Mouse (Mus musculus) splenic B cell, adult 2 months (primary cell): Measurements from ENCODE around the gene Cd47.
"Not testable (repeated sequence)": the region's sequence is repeated elsewhere in the genome, so short reads cannot be mapped to it uniquely, and the experiment has no call there.

Source experiments
- DNase-seq: peaks from one replicate; pipeline ENCODE4 v3.0.0-alpha.2; 2011; ENCODE audit warnings: low read depth, low spot score
- H3K27me3 ChIP-seq: 2 replicates; pipeline ENCODE4 v1.6.1; 2012; ENCODE audit warnings: mild to moderate bottlenecking, low read length, moderate library complexity, mixed read lengths; ENCODE audit not compliant: control insufficient read depth, poor library complexity, insufficient read depth, severe bottlenecking
- H3K36me3 ChIP-seq: 2 replicates; pipeline ENCODE4 v1.6.1; 2012; ENCODE audit warnings: mild to moderate bottlenecking, low read length, moderate library complexity, mixed read lengths; ENCODE audit not compliant: control insufficient read depth, poor library complexity, insufficient read depth, severe bottlenecking

Cd47 gene

DNA sequence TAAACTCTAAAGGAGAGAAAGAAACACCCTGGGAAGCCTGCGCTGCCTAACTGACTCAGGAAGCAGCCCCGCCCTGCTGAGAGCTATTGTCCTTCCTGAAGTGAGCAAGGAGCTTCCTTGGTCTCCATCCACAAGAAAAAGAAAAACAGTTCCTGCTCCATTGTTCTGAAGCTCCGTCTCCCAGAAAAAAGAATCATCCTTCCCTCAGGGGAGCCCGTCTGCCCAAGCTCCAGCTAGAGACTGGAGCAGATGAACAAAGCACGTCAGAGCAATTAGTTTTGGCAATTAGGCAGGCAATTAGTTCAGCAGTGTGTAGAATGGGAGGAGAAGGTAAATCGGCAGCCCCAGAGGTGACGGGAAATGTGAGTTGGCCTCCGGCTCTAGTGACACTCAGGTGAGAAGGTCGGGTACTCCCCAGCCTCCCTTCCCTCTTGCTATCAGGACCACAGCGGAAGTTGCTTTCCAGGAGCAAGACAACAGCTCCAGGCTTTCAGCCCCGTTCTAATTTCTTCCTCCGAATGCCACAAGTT, 3.7 kb downstream of the Cd47 start:
- Histone ChIP-seq H3K27me3 (no peaks in the 10 kb centered on the region), H3K36me3 (no peaks in the 10 kb centered on the region)
- no peak for DNase-seq

DNA sequence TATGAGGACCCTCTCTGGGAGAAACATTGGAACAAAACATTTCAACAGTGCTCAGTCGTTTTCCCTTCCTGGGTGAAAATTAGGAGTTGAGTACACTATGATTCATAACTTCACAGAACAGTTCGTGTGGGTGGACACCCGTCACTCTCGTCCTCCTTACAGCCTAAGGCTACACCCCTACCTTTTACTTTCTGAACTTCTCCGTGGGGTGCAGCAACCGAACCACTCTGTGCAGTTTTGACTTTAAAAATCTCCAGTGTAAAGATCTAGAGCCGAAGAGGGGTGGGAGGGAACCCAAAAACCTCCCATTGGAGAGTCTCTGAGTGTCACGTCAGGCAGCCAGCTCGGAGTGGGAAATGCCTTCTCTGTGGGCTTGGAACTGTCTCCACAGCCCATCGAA, 6.6 kb downstream of the Cd47 start:
- no peak for DNase-seq
- no peaks in the 10 kb centered on the region for H3K36me3 ChIP-seq
- H3K27me3 ChIP-seq, result no peaks in the 10 kb centered on the region

DNA sequence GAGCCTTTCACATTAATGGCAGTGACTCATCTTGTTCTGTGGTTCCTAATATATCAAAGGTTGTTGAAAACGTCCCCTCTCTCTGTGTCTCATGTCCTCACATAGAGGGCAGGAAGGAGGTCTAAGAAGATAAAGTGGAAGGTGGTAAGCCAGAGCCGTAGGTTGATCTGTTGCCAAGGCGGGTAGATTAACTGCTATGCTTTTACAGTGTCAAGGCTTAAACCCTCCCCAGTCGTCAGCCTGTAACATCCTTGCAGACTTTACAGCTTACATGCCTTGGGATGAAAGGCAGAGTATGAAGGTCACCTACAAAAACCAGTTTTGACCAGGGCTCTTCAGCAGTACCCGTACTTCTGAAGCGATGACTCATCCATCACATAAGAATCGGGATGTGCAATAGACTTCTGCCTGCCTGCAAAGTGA, 7.1 kb downstream of the Cd47 start:
- Histone ChIP-seq H3K36me3 (no peaks in the 10 kb centered on the region), H3K27me3 (no peaks in the 10 kb centered on the region)
- no peak for DNase-seq

DNA sequence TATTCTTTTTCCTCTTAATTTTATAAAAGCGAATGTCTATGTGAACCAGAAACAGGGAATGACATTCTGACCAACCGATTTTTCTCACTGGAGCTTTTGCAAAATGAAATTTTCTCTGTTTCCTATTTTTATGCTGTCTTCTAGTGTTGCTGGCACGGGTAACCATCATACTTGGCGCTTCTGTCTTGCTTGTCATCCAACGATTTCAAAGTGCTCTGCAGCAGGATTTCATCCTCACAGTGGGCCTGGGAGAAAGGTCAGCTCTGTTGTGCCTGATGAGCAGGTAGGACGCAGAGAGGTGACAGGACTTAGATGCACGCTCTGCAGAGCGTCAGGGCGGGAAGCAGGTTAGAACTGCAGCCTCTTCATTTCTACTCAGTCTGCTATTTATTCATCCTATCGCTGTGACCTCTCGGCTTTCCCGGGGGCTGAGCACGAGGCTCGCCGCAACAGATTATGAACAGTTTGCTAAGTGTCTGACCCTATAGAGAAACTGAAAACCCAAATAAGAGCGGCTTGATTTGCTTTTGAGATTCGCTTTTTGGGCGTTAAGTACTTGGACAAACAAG, 7.6 kb downstream of the Cd47 start:
- no peaks in the 10 kb centered on the region for H3K36me3 ChIP-seq
- H3K27me3 ChIP-seq, result no peaks in the 10 kb centered on the region
- no peak for DNase-seq

DNA sequence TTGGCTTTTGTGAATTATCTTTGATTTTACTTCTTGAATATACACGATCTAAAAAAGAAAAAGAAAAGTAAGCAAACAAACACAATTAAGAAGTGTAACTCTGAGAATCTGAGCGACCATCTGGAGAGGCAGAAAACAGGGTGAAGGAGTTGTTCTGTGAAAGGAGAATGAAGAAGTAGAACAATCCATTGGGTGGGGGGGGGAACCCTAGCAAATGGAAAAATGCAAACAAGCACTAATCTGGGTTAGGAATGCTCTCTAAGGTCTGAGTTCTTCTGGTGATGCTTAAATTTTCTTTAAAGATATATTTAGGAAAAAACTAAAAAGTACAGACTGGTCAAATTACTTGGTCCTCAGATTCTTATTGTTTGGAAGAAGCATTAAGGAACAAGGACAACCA, 11.6 kb downstream of the Cd47 start:
- DNase-seq, result no peak
- Histone ChIP-seq H3K36me3 (no peaks in the 10 kb centered on the region), H3K27me3 (no peaks in the 10 kb centered on the region)

DNA sequence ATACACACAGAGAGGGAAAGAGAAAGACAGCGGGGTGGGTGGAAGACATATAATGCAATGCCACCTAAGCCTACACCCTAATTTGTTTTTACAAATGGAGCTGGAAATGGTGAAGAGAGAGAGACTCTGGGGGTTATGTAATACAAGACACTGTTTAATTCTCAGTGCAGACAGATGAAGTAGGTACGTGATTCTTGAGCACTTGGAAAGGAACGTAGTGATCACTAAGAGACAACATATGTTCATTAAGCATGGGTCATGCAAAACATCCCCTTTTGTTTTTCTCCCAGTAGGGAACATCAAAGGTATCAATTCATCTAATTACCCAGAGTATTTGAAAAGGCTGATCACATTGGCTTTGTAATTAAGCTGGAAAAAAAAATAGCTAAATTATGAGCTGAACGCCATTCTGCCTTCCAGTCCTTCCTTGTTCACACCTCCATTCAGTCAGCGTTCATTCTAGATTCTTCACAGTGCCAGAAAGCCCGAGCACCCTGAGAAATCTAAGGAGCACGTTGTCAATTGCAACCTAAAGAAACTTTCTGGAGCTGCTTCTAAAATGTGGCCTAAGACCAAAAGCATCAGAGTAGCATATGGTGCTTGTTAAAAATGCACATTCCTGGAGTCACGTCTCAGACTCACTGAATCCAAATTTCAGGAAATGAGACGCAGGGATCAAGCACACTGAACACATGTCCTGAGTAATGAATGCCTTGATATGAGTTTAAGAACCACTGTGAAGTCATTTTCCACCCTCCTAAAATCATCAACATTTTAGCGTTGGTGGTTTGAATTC, 12.7 kb downstream of the Cd47 start:
- DNase-seq, result no peak

DNA sequence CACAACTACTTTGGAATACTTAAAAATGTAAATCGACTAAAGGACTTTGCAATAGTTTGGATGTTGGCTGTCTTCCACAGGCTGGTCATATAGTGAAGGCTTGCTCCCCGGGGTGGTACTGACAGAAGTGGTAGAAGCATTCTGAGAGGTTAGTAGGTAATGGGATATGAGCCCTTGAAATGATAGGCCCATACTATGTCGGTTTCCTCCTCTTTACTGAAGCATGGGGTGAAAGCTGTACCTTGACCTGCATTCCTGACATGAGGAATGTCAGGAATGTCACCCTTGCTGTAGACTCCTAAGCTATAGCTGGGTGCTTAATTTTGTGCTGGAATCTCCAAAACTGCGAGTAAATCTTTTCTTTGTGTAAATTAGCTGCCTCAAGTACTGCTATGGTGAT, 14.1 kb downstream of the Cd47 start:
- H3K36me3 ChIP-seq, result 0 out of 2 replicates have a peak, but pooled peaks cover 1% of the 10 kb centered on the region
- no peak for DNase-seq

More for the DNA sequence above, 12.7 kb downstream of the Cd47 start:
- no peaks in the 10 kb centered on the region for H3K27me3 ChIP-seq
- no peaks in the 10 kb centered on the region for H3K36me3 ChIP-seq

DNA sequence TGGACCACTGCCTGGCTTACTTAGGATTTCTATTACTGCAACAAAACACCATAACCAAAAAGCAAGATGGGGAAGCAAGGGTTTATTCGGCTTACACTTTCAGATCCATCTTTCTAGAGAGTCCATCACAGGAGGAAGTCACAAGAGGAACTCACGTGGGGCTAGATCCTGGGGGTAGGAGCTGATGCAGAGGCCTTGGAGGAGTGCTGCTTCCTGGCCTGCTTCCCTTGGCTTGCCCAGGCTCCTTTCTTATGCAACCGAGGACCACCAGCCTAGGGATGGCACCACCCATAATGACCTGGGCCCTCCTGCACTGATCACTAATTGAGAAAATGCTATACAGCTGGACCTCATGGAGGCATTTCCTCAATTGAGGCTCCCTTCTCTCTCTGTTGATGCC, 16.6 kb downstream of the Cd47 start:
- Histone ChIP-seq H3K27me3 (no peaks in the 10 kb centered on the region), H3K36me3 (0 out of 2 replicates have a peak, but pooled peaks cover 2% of the 10 kb centered on the region)
- DNase-seq, result no peak

More for the DNA sequence above, 14.1 kb downstream of the Cd47 start:
- no peaks in the 10 kb centered on the region for H3K27me3 ChIP-seq

DNA sequence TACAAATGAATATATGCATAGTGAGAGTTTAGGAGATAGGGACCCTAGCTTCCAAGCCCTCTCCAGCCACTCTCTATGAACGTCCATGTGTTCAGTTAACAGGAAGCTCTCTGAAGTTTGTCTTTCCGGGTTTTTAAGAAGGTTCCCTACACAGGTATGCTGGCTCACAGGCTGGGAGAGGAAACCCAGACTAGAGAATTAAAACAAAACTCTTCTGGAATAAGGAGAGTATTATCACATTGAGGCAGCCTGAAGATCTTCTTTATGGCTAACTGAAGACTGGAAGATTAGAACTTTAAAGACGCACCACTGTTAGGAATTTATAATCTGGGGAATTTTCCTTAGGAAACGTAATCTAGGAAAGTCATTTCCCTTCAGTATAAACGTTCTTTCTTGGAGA, 17.8 kb downstream of the Cd47 start:
- Histone ChIP-seq H3K27me3 (no peaks in the 10 kb centered on the region), H3K36me3 (0 out of 2 replicates have a peak, but pooled peaks cover 2% of the 10 kb centered on the region)
- DNase-seq, result no peak

DNA sequence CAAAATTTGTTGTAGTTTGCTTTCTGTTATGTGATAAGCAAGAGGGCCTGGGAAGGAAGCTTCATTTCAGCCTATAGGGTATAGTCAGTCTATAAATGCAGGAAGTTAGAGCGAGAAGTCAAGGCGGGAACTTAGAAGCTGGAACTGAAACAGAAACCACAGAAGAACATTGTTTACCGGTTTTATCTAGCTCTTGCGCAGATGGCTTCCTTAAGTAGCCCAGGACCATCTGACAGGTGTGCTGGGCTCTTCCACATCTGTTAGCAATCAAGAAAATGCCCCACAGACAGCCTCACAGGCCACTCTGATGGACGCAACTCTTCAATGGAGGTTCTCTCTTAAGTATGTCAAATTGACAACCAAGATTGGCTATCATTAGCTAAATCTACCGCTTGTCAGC, 18.3 kb downstream of the Cd47 start:
- no peaks in the 10 kb centered on the region for H3K27me3 ChIP-seq
- 0 out of 2 replicates have a peak, but pooled peaks cover 2% of the 10 kb centered on the region for H3K36me3 ChIP-seq
- DNase-seq, result peak; percentile 87

DNA sequence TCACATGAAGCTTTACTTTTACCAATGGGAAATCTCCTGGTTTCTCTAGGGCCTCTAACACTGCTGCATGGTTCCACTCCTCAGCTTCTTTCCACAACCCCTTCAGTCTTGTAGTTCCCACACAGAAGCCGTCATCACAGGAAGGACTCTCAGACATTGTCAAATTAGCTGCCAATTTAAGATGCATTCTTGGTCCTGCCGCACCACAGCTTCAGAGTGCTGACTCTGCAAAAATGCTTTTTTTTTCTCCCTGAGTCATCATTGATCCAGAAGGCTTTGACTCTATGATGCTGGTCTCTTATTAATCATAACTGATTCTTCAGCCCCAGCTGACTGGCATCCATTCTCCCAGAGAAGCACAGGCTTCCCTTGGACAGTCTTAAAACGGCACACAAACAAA, 19.2 kb downstream of the Cd47 start:
- Histone ChIP-seq H3K27me3 (no peaks in the 10 kb centered on the region), H3K36me3 (0 out of 2 replicates have a peak, but pooled peaks cover 2% of the 10 kb centered on the region)
- DNase-seq, result no peak

DNA sequence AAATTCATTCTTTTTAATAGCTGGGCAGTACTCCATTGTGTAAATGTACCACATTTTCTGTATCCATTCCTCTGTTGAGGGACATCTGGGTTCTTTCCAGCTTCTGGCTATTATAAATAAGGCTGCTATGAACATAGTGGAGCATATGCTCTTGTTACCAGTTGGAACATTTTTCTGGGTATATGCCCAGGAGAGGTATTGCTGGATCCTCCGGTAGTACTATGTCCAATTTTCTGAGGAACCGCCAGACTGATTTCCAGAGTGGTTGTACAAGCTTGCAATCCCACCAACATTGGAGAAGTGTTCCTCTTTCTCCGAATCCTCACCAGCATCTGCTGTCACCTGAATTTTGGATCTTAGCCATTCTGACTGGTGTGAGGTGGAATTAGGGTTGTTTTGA, 30.6 kb downstream of the Cd47 start:
- not testable (repeated sequence) for H3K27me3 ChIP-seq, H3K36me3 ChIP-seq, DNase-seq

DNA sequence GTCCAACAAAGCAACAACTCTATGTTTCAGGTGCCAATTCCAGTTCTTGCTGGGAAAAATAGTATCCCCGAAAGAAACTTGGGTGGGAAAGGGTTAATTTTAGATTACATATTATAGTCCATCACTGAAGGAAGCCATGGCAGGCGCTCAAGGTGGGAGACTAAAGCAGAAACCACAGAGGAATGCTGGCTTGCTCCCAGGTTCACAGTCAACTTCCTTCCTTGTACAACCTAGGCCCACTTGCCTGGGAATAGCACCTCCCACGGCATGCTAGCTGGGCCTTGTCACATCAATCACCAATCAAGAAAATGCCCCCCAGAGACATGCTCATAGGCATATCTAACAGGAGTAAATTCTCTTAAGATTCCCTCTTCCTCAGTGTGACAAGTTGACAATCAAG, 32.0 kb downstream of the Cd47 start:
- no peaks in the 10 kb centered on the region for H3K27me3 ChIP-seq

DNA sequence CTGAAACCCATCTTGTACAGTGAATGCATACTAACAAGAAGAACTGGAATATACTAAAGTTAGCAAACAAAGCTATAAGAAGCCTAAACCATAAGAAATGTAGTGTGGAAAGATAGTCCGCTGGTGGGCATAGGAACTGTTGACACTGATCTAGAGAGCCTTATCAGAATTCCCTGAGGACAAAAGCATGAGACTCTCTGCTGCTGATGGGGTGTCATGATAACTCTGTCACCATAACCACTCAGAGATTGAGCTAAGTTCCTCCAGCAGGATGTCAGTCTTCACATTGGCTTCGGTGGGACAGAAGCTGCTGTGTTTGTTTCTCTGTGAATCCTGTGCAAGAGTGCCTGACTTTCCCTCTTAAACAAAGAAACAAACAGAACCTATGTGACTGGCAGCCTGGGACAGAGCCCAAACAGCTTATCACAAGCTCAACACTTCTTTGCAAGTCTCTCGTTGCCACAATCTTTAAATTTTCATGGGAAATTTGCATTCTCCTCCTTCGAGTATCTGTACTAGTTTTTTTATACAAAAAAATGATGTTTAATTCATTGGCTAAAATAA, 33.9 kb downstream of the Cd47 start:
- H3K36me3 ChIP-seq, result no peaks in the 10 kb centered on the region
- no peaks in the 10 kb centered on the region for H3K27me3 ChIP-seq
- DNase-seq, result no peak

More for the DNA sequence above, 32.0 kb downstream of the Cd47 start:
- no peaks in the 10 kb centered on the region for H3K36me3 ChIP-seq
- no peak for DNase-seq

DNA sequence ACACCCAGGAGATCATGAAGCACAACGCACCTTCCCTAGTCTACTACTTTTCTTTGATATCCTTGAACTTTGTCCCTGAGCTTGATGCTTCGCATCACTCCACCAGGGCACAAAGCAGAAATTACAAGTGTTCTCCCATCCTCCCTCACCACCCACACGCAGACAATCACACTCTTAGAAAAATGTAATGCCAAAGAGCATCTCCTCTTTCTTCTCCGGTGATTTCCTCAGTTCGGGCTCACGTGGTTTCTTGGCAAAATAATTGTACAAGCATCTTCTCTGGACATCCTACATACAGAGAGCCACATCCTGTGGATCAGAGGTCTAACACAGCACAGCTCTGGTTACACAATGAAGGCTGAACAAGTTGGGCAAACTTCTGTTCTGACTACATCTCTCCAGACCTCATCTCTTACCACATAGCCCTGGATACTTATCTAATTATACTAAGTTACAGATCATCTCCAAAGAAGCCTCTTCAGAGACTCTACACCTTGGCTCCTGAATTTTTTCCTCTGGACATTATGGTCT, 36.4 kb downstream of the Cd47 start:
- no peak for DNase-seq
- H3K36me3 ChIP-seq, result no peaks in the 10 kb centered on the region
- no peaks in the 10 kb centered on the region for H3K27me3 ChIP-seq
